ENCODE assay signal across 8 mouse cellular contexts in the genomic region with DNA sequence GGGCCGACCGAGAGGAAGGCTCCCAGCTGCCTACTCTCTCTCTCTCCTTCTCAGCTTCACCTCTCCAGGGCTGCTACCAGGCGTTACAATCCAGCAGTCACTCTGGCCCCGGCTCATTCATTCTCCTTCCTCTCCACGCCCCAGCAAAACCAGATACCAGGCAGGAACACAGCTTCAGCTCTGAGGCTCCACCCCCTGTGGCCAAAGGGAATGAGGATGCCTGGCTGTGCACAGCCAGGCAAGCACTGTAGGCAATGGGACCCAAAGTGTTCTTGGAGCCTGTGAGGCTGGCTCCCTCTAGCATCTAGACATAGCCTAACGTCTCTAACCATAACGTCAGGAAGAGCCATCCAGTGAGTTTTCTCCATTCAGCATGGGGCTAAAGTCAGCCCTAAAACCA.
DNase-seq lines count a peak whose midpoint lies in the region; ATAC-seq and TF ChIP-seq lines count a peak whose summit lies in the region.

No protein-coding gene starts in this region.

- peak overlapping the region; percentile 47 for H3K4me2 ChIP-seq in intestine, embryonic 15.5 days (replicated peaks)

- no peak for DNase-seq in left cerebral cortex, adult 2 months (ENCODE audit: extremely low spot score in 1 of 2, low spot score in 2 of 2)
- no peak for DNase-seq in left cerebral cortex, adult 9 months (ENCODE audit: low spot score in 2 of 2)
- DNase-seq in lung, postnatal 4 days = peak; percentile 41 to 60
- DNase-seq in left cerebral cortex, postnatal 36 days (ENCODE audit: low spot score in 2 of 2) = no peak
- no peak for DNase-seq in frontal cortex, postnatal 14 days (ENCODE audit: low spot score in 2 of 2)
- no peak for DNase-seq in gastrocnemius, adult 18-20 months (ENCODE audit: low spot score)

- intact Hi-C loops in left cerebral cortex, adult 2 months (cut with DNase I) = no loop called here
- intact Hi-C loops in left cerebral cortex, postnatal 36 days (cut with DNase I) = no loop called here

- H3K4me1 ChIP-seq in cortical plate, adult 2 months (ENCODE audit: control insufficient read depth, insufficient read depth, low read length) = no peaks in the 10 kb centered on the region; the same call in none of the 2 replicates
- H3K4me1 ChIP-seq in intestine, embryonic 15.5 days (replicated peaks) = peaks cover 40% of the 10 kb centered on the region

- no peak; the same call in 1 of the 2 replicates for TF ChIP-seq CTCF in left cerebral cortex, adult 2 months (IDR thresholded peaks at IDR 0.05)
- 0 out of 2 replicates have a peak, but pooled peaks have one; percentile 17 for TF ChIP-seq CTCF in cortical plate, adult 2 months (IDR thresholded peaks at IDR 0.05; ENCODE audit: extremely low read depth, insufficient read depth, low read length)

- H3K36me3 ChIP-seq in intestine, embryonic 15.5 days = no peaks in the 10 kb centered on the region

- no peaks in the 10 kb centered on the region for H3K27me3 ChIP-seq in intestine, embryonic 15.5 days (replicated peaks)

- no peak overlapping the region for H3K4me3 ChIP-seq in left cerebral cortex, adult 2 months
- H3K4me3 ChIP-seq in cortical plate, adult 2 months (ENCODE audit: insufficient read depth, low read length) = no peak overlapping the region
- peak overlapping the region; percentile 16; the same call in 1 of the 2 replicates for H3K4me3 ChIP-seq in intestine, embryonic 15.5 days (replicated peaks)

- TF ChIP-seq POLR2A in cortical plate, adult 2 months (IDR thresholded peaks at IDR 0.05; ENCODE audit: extremely low read depth, insufficient read depth, low read length) = no peak

- WGBS in intestine, embryonic 15.5 days = 8% methylated on average over 7 of the region's 7 CpGs

- no peak overlapping the region for H3K9ac ChIP-seq in intestine, embryonic 15.5 days

- H3K27ac ChIP-seq in left cerebral cortex, adult 2 months = peak overlapping the region; percentile 16; the same call in 1 of the 2 replicates
- H3K27ac ChIP-seq in cortical plate, adult 2 months (ENCODE audit: insufficient read depth, low read length) = no peak overlapping the region
- peak overlapping the region; percentile 42 for H3K27ac ChIP-seq in intestine, embryonic 15.5 days

- H3K9me3 ChIP-seq in intestine, embryonic 15.5 days = no peaks in the 10 kb centered on the region

- peak; percentile 72 for ATAC-seq in intestine, embryonic 15.5 days

Comparison
In these comparisons a context has a peak if more than half of its experiments do, and no peak if none do; other contexts are left out.
1. DNase-seq: peak in lung, postnatal 4 days (2 of 2); none in left cerebral cortex, adult 2 months (0 of 2), left cerebral cortex, adult 9 months (0 of 2), left cerebral cortex, postnatal 36 days (0 of 2), frontal cortex, postnatal 14 days (0 of 2) and gastrocnemius, adult 18-20 months (single experiment).